Mouse (Mus musculus): ENCODE measurements at regions not wholly inside any gene's neighbourhood (a gene's known extent, or its start where the extent isn't known, plus 50 kb on each side); places are given as distances from the start of the nearest gene placed in this dataset.

- no peaks in the 10 kb centered on the region for H3K79me2 ChIP-seq (ENCODE audit: control insufficient read depth, insufficient read depth, low read length)
- no peak overlapping the region for H3K4me3 ChIP-seq (ENCODE audit: insufficient read depth, low read depth, low read length)
- H3K27ac ChIP-seq (replicated peaks; ENCODE audit: insufficient read depth, low read depth, low read length) = no peak overlapping the region
- no peaks in the 10 kb centered on the region for H3K4me1 ChIP-seq (ENCODE audit: control insufficient read depth, insufficient read depth, low read length)
- no peaks in the 10 kb centered on the region for H3K36me3 ChIP-seq (ENCODE audit: control insufficient read depth, insufficient read depth, low read length)
- H3K27me3 ChIP-seq (ENCODE audit: control insufficient read depth, insufficient read depth, low read length) = no peaks in the 10 kb centered on the region
- TF ChIP-seq CTCF (IDR thresholded peaks at IDR 0.05; ENCODE audit: low read depth, low read length) (no peak), POLR2A (IDR thresholded peaks at IDR 0.05; ENCODE audit: extremely low read depth, insufficient read depth, low read length) (no peak)
- H3K9ac ChIP-seq (ENCODE audit: low read depth, low read length) = no peak overlapping the region
- peak; percentile 34 for DNase-seq (ENCODE audit: extremely low read depth, low read depth, low spot score)
- 90% methylated on average over 6 of the region's 6 CpGs for WGBS
Observed at GRCm38 (mm10) chr15:59807723-59808122, 208.7 kb downstream of the 4933412E24Rik start.

GRCm38 (mm10) chr15:59805771-59806170, 210.6 kb downstream of the 4933412E24Rik start:
- Histone ChIP-seq H3K79me2 (ENCODE audit: control insufficient read depth, insufficient read depth, low read length) (no peaks in the 10 kb centered on the region), H3K27me3 (ENCODE audit: control insufficient read depth, insufficient read depth, low read length) (no peaks in the 10 kb centered on the region), H3K4me1 (ENCODE audit: control insufficient read depth, insufficient read depth, low read length) (no peaks in the 10 kb centered on the region), H3K4me3 (ENCODE audit: insufficient read depth, low read depth, low read length) (no peak overlapping the region), H3K36me3 (ENCODE audit: control insufficient read depth, insufficient read depth, low read length) (no peaks in the 10 kb centered on the region), H3K9ac (ENCODE audit: low read depth, low read length) (no peak overlapping the region), H3K27ac (replicated peaks; ENCODE audit: insufficient read depth, low read depth, low read length) (no peak overlapping the region)
- WGBS = 33% methylated on average over 2 of the region's 2 CpGs
- peak; percentile 69 for DNase-seq (ENCODE audit: extremely low read depth, low read depth, low spot score)
- no peak for TF ChIP-seq POLR2A (IDR thresholded peaks at IDR 0.05; ENCODE audit: extremely low read depth, insufficient read depth, low read length)
- TF ChIP-seq CTCF (IDR thresholded peaks at IDR 0.05; ENCODE audit: low read depth, low read length) = peak; percentile 54

- Histone ChIP-seq H3K4me1 (ENCODE audit: control insufficient read depth, insufficient read depth, low read length) (no peaks in the 10 kb centered on the region), H3K36me3 (ENCODE audit: control insufficient read depth, insufficient read depth, low read length) (no peaks in the 10 kb centered on the region), H3K27ac (replicated peaks; ENCODE audit: insufficient read depth, low read depth, low read length) (no peak overlapping the region), H3K9ac (ENCODE audit: low read depth, low read length) (no peak overlapping the region), H3K4me3 (ENCODE audit: insufficient read depth, low read depth, low read length) (no peak overlapping the region), H3K27me3 (ENCODE audit: control insufficient read depth, insufficient read depth, low read length) (no peaks in the 10 kb centered on the region), H3K79me2 (ENCODE audit: control insufficient read depth, insufficient read depth, low read length) (no peaks in the 10 kb centered on the region)
- 97% methylated on average over 2 of the region's 2 CpGs for WGBS
- DNase-seq (ENCODE audit: extremely low read depth, low read depth, low spot score) = no peak
- TF ChIP-seq CTCF (IDR thresholded peaks at IDR 0.05; ENCODE audit: low read depth, low read length) = no peak
- TF ChIP-seq POLR2A (IDR thresholded peaks at IDR 0.05; ENCODE audit: extremely low read depth, insufficient read depth, low read length) = no peak
Observed at GRCm38 (mm10) chr15:59804821-59805220, 211.6 kb downstream of the 4933412E24Rik start.

DNA sequence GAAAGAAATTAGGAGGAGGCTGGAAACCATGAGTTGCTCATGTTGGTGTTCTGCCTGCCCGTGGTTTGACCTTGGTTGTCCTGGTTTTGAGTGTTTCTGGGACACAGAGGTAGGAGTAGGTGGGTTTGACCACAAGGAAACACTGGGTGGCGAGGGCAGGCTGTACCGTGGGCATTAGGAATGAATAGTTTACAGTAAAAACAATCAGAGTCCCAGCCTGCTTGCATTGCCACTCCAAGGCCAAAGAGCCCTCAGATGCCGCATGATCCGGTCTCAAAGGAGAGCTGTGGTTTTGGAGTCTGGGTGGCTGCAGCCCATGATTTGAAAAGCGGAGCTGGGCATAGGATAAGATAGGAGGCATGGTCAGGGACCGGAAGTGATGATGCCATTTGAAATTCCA, 212.0 kb downstream of the 4933412E24Rik start:
- no peak overlapping the region for H3K9ac ChIP-seq (ENCODE audit: low read depth, low read length)
- no peak overlapping the region for H3K4me3 ChIP-seq (ENCODE audit: insufficient read depth, low read depth, low read length)
- no peak for TF ChIP-seq CTCF (IDR thresholded peaks at IDR 0.05; ENCODE audit: low read depth, low read length)
- no peak for TF ChIP-seq POLR2A (IDR thresholded peaks at IDR 0.05; ENCODE audit: extremely low read depth, insufficient read depth, low read length)
- H3K27me3 ChIP-seq (ENCODE audit: control insufficient read depth, insufficient read depth, low read length) = no peaks in the 10 kb centered on the region
- WGBS = 95% methylated on average over 7 of the region's 7 CpGs
- no peaks in the 10 kb centered on the region for H3K79me2 ChIP-seq (ENCODE audit: control insufficient read depth, insufficient read depth, low read length)
- no peak overlapping the region for H3K27ac ChIP-seq (replicated peaks; ENCODE audit: insufficient read depth, low read depth, low read length)
- no peak for DNase-seq (ENCODE audit: extremely low read depth, low read depth, low spot score)
- H3K36me3 ChIP-seq (ENCODE audit: control insufficient read depth, insufficient read depth, low read length) = no peaks in the 10 kb centered on the region
- H3K4me1 ChIP-seq (ENCODE audit: control insufficient read depth, insufficient read depth, low read length) = no peaks in the 10 kb centered on the region

DNA sequence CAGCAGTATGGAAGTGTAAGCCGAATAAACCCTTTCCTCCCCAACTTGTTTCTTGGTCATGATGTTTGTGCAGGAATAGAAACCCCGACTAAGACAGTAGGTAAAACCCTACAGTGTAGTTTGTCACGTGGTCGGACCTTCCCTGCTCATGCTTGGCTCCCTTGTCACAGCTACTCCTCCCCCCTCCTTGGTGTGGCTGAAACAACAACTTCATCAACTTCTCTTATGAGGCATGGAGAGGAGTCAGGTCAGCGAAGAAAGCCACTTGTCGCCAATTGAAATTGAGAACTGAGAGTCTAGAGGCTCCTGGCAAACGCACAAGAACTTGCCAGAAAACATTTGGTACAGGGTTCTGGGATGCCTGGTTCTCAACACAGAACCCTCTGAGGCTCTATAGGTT, 214.1 kb downstream of the 4933412E24Rik start:
- WGBS = 86% methylated on average over 7 of the region's 7 CpGs
- H3K27me3 ChIP-seq (ENCODE audit: control insufficient read depth, insufficient read depth, low read length) = no peaks in the 10 kb centered on the region
- H3K79me2 ChIP-seq (ENCODE audit: control insufficient read depth, insufficient read depth, low read length) = no peaks in the 10 kb centered on the region
- H3K36me3 ChIP-seq (ENCODE audit: control insufficient read depth, insufficient read depth, low read length) = no peaks in the 10 kb centered on the region
- H3K27ac ChIP-seq (replicated peaks; ENCODE audit: insufficient read depth, low read depth, low read length) = no peak overlapping the region
- no peak for DNase-seq (ENCODE audit: extremely low read depth, low read depth, low spot score)
- H3K4me1 ChIP-seq (ENCODE audit: control insufficient read depth, insufficient read depth, low read length) = no peaks in the 10 kb centered on the region
- no peak for TF ChIP-seq CTCF (IDR thresholded peaks at IDR 0.05; ENCODE audit: low read depth, low read length)
- TF ChIP-seq POLR2A (IDR thresholded peaks at IDR 0.05; ENCODE audit: extremely low read depth, insufficient read depth, low read length) = no peak
- H3K4me3 ChIP-seq (ENCODE audit: insufficient read depth, low read depth, low read length) = no peak overlapping the region
- H3K9ac ChIP-seq (ENCODE audit: low read depth, low read length) = no peak overlapping the region

- Histone ChIP-seq H3K27ac (replicated peaks; ENCODE audit: insufficient read depth, low read depth, low read length) (no peak overlapping the region), H3K9ac (ENCODE audit: low read depth, low read length) (no peak overlapping the region), H3K4me3 (ENCODE audit: insufficient read depth, low read depth, low read length) (no peak overlapping the region), H3K27me3 (ENCODE audit: control insufficient read depth, insufficient read depth, low read length) (no peaks in the 10 kb centered on the region), H3K79me2 (ENCODE audit: control insufficient read depth, insufficient read depth, low read length) (no peaks in the 10 kb centered on the region), H3K36me3 (ENCODE audit: control insufficient read depth, insufficient read depth, low read length) (no peaks in the 10 kb centered on the region), H3K4me1 (ENCODE audit: control insufficient read depth, insufficient read depth, low read length) (no peaks in the 10 kb centered on the region)
- no peak for TF ChIP-seq CTCF (IDR thresholded peaks at IDR 0.05; ENCODE audit: low read depth, low read length)
- TF ChIP-seq POLR2A (IDR thresholded peaks at IDR 0.05; ENCODE audit: extremely low read depth, insufficient read depth, low read length) = no peak
- WGBS = 69% methylated on average over 3 of the region's 3 CpGs
- DNase-seq (ENCODE audit: extremely low read depth, low read depth, low spot score) = peak; percentile 71
Observed at GRCm38 (mm10) chr15:59799124-59799815, 217.1 kb downstream of the 4933412E24Rik start.

Data from liver, adult 2 months (tissue).